Mouse (Mus musculus) CD4-positive, CD25-positive, alpha-beta regulatory T cell, adult 9 weeks (primary cell): ENCODE measurements around the gene Cst11. TPM values are rescaled to one million over a fixed set of nuclear protein-coding genes. Genes with fewer than 3 reads are reported as not detected.

Experiments
- polyA plus RNA-seq: library from polyadenylated mRNA; unstranded; fragments of 100-300 nt; shearing (Covaris generic); gene quantifications from one replicate; pipeline ENCODE4 v1.2.1, GENCODE M21; 2017

Cst11 gene
- polyA plus RNA-seq = not detected

GRCm38 (mm10) chr2:148771397-148771796 lies at the start of gene Cst11:
Gene Cst11 (minus strand): TSS chr2:148771497.

GRCm38 (mm10) chr2:148819909-148820308 lies 48.6 kb upstream of the Cst11 start, which contains the start of gene Cst13:
Gene Cst13 (plus strand): TSS chr2:148820081.

GRCm38 (mm10) chr2:148798485-148798884 lies 27.2 kb upstream of the Cst11 start, which contains the start of gene Cst8:
Gene Cst8 (plus strand): TSS chr2:148798785.

GRCm38 (mm10) chr2:148789142-148789541 lies 17.8 kb upstream of the Cst11 start, which contains the start of gene Cst12:
Gene Cst12 (plus strand): TSS chr2:148789361.

GRCm38 (mm10) chr2:148781709-148782108 lies 10.4 kb upstream of the Cst11 start, which contains the start of gene 8030411F24Rik:
Gene 8030411F24Rik (plus strand): TSS chr2:148782009.

GRCm38 (mm10) chr2:148750058-148750457 lies 21.2 kb downstream of the Cst11 start, which contains the start of gene Cstl1:
Gene Cstl1 (plus strand): TSS chr2:148750358.

GRCm38 (mm10) chr2:148732327-148733000 lies 38.8 kb downstream of the Cst11 start, which contains the start of gene Napb:
Gene Napb (minus strand): TSS chr2:148732467.

Other genes starting within 250 kb of the Cst11 start
- 76.0 TPM for gene Nxt1, start 98.9 kb downstream of the Cst11 start, polyA plus RNA-seq
- 19.7 TPM for gene Gzf1, start 90.5 kb downstream of the Cst11 start, polyA plus RNA-seq
- gene Napb, start 39.0 kb downstream of the Cst11 start, polyA plus RNA-seq = 2.0 TPM
- gene Cstl1, start 21.1 kb downstream of the Cst11 start, polyA plus RNA-seq = not detected
- not detected for gene 8030411F24Rik, start 10.5 kb upstream of the Cst11 start, polyA plus RNA-seq
- gene Cst12, start 17.9 kb upstream of the Cst11 start, polyA plus RNA-seq = not detected
- not detected for gene Cst8, start 27.3 kb upstream of the Cst11 start, polyA plus RNA-seq
- not detected for gene Cst13, start 48.6 kb upstream of the Cst11 start, polyA plus RNA-seq
- not detected for gene Cst9, start 63.6 kb upstream of the Cst11 start, polyA plus RNA-seq
- gene 9230104L09Rik, start 93.5 kb upstream of the Cst11 start, polyA plus RNA-seq = not detected
- gene Cst3, start 104.2 kb upstream of the Cst11 start, polyA plus RNA-seq = 169 TPM
- not detected for gene Gm1330, start 231.8 kb upstream of the Cst11 start, polyA plus RNA-seq
- not detected for gene Gm10750, start 245.7 kb upstream of the Cst11 start, polyA plus RNA-seq